Mouse (Mus musculus) forelimb bud, embryonic 11.5 days (tissue): ENCODE data around the gene Gm7247.
"Not testable (repeated sequence)": the region's sequence is repeated elsewhere in the genome, so short reads cannot be mapped to it uniquely, and the experiment has no call there.

Source experiments
- DNase-seq: peaks from one replicate; pipeline ENCODE4 v3.0.0-alpha.2; 2012; ENCODE audit warnings: low read depth, low spot score

Gm7247 gene

DNA sequence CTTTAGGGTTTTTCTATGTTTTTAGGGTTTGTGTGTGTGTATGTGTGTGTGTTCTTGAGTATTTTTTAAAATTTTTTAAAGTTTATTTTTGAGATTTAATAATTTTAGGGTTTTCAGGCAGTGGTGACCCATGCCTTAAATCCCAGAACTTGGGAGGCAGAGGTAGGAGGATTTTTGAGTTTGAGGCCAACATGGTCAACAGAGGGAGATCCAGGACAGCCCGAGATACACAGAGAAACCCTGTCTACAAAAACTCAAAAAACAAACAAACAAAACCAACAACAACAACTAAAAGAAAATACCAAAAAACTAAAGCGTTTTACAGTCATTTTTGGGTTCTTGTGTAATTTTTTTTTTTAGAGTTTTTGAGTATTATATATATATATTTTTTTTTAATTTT, 134.2 kb downstream of the Gm7247 start:
- no peak for DNase-seq

DNA sequence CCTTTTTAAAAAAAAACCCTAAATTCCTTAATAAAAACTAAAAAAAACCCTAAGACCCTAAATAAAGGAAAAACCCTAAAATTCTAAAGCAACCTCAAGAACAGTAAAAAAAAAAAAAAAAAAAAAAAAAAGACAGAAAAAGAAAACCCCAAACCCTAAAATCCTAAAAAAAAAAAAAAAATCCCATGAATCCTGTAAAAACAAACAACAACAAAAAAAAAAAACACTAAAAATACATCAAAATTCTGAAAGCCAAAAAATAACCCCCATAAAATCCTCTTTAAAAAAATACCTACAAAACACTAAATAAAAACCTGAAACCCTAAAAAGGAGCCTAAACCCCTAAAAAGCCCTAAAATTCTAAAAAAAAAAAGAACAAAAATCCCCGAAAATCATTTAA, 135.4 kb downstream of the Gm7247 start:
- no peak for DNase-seq

DNA sequence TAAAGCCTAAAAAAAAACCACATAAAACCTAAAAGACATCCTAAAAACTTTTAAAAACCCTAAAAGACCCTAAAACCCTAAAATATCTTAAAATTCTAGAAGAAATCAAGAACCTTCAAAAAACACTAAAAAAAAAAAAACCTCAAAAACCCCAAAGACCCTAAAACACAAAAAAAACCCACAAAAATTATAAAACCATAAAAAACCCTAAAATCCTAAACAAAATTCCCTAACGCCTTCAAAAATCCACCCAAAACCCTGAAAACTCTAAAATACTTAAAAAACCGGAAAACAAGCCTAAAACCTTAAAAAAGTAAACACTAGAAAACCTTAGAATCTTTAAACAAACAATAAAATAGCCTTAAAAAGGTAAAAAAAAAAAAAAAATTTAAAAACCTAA, 136.4 kb downstream of the Gm7247 start:
- DNase-seq, result no peak

DNA sequence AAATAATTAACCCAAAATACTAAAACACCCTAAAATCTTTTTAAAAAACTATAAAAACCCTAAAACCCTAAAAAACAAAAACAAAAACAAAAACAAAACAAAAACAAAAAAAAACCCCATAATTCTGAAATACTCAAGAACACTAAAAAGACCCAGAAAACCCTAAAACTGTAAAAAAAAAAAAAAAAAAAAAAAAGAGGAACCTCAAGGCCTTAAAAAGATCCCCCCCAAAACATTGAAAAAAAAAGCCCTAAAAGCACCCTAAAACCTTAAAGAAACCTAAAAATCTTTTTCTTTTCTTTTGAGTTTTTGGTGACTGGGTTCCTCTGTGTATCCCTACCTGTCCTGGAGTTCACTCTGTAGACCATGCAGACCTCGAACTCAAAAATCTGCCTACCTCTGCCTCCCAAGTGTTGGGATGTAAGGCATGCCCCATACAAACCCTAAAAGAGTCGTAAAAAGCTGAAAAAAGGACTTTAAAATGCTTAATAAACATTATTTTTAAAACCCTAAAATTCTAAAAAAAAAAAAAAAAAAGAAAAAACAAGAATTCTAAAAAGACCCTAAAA, 138.2 kb downstream of the Gm7247 start:
- DNase-seq, result no peak

DNA sequence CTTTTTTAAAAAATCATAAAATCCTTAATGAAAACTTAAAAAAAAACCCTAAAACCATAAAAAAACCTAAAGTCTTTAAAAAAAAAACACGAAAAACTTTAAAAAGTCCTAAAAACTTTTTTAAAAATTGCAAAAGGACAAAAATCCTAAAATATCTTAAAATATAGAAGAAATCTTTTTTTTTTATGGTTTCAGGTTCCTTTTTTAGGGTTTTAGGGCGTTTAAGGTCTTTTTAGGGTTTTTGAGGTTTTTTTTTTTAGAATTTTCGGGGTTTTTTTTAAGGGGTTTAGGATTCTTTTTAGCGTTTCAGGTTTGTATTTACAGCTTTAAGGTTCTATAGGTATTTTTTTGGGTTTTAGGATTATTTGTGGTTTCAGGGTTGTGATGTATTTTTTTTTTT, 138.9 kb downstream of the Gm7247 start:
- DNase-seq, result no peak

DNA sequence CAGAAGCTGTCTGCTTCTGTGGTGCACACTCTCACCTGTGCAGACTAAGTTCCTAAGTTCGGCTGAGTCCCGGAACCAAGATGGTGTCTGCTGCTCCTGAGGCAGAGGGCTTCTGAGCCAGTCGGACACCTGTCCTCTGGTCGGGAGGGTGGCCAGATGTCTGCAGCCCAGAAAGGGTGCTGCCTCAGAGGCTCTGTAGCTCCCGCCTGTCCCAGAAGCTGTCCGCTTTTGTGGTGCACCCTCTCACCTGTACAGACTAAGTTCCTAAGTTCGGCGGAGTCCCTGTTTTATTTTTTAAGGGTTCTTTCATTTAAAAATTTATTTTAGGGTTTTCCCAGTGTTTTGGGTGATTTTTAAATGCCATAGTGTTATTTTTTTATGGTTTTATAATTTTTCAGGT, 145.9 kb downstream of the Gm7247 start:
- DNase-seq, result no peak

DNA sequence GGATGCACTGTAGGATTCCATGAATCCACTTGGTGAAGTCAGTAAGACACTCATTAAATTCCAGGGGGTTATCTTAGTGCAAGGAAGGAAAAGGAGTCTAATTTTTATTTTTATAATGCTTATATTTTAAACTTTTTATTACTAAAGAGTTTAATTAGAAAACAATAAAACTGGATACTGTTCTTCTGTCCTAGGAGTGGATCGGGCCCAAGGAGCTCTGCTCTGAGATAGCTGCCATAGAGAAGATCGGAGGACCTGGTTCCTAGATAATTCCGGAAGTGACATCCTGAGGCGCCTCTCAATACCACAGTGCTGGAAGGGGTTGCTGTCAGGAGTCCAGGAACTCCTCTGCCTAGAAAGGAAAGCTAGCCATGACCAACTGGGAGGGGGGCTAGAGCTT, 190.9 kb downstream of the Gm7247 start, which contains the start of gene Gm5622:
Gene Gm5622 (plus strand): TSS at position 301 of the 400 bp plus-strand sequence.
- no peak for DNase-seq

DNA sequence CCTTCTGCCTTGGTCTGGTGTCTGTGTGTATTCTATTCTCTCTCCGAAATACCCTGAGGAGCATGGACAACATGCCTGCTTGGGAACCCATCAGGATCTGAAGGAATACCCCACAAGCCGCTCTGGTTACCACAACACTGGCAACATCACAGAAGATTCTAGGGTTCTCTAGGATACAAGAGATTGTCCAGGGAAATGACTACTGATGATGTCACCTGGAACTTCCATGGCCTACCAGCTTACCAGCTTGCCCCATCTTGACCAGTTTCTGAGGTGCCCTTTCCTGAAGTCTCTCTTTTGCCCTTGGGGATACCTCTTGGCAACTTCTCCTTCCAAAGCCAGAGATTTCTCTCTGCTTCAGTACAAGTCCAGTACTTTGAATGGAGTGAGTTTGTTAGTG, 212.4 kb downstream of the Gm7247 start, which contains the start of gene Gm17175:
Gene Gm17175 (minus strand): TSS at position 101 of the 400 bp plus-strand sequence.
- DNase-seq, result not testable (repeated sequence)

DNA sequence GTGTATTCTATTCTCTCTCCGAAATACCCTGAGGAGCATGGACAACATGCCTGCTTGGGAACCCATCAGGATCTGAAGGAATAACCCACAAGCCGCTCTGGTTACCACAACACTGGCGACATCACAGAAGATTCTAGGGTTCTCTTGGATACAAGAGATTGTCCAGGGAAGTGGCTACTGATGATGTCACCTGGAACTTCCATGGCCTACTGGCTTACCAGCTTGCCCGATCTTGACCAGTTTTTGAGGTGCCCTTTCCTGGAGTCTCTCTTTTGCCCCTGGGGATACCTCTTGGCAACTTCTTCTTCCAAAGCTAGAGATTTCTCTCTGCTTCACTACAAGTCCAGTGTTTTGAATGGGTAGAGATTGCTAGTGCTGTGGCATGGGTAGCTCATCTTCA, 230.5 kb downstream of the Gm7247 start, which contains the start of gene Gm17174:
Gene Gm17174 (minus strand): TSS at position 101 of the 400 bp plus-strand sequence.
- not testable (repeated sequence) for DNase-seq

DNA sequence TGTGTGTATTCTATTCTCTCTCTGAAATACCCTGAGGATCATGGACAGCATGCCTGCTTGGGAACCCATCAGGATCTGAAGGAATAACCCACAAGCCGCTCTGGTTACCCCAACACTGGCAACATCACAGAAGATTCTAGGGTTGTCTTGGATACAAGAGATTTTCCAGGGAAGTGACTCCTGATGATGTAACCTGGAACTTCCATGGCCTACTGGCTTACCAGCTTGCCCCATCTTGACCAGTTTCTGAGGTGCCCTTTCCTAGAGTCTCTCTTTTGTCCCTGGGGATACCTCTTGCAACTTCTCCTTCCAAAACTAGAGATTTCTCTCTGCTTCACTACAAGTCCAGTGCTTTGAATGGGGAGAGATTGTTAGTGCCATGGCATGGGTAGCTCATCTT, 249.7 kb downstream of the Gm7247 start, which contains the start of gene Gm17078:
Gene Gm17078 (minus strand): TSS at position 101 of the 400 bp plus-strand sequence.
- no peak for DNase-seq
